Mouse (Mus musculus) olfactory bulb, adult 2 months (tissue): Measurements from ENCODE around the gene B4galt5.

Experiments used
- CTCF ChIP-seq: fragments of 200-500 bp; IDR thresholded peaks from 2 replicates; pipeline ENCODE4 v1.5.1; 2012; ENCODE audit warnings: low read depth, mild to moderate bottlenecking, low read length, moderate library complexity; ENCODE audit not compliant: insufficient read depth
- POLR2A ChIP-seq: fragments of 200-500 bp; IDR thresholded peaks from 2 replicates; pipeline ENCODE4 v1.6.1; 2012; ENCODE audit warnings: mild to moderate bottlenecking, low read depth, low read length, moderate library complexity; ENCODE audit not compliant: insufficient read depth

DNA sequence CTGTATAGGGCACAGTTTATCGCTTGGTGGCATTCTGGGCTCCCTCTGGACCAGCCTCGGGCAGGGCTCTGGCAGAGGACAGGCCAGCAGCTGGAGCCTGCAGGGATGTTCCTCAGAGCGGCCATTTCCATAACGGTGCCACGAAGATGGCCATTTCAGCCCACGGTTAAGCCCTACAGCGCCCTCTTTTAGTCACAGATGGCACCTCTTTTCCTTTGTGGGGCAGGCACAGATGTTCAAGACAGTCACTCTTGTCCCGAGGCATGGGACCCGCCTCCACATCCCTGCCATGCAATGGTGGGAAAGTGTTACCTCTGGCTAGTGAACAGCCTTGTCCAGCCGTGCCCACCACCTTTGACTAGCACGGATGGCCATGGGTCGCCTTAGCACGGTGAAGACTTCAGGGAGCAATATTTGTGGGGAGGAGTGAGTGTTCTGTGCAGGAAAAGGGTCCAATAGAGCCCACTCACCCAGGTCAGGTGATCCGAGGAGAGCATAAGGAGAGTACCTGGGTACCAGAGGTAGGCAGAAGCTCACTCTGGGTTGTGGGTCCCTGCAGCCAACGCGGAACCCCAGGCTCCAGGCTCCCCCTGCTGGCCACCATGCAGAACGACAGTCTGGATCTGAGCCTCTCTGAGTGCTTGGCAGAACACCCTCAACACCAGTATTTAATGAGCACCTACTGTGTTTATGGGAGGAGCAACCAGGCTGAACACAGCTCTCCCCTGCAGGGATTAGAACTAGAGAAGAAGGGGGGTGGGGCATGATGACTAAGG lies 70.0 kb downstream of the B4galt5 start:
- TF ChIP-seq CTCF (peak; percentile 92), POLR2A (no peak)
